Mouse (Mus musculus) embryonic fibroblast, embryonic 13.5 days (primary cell): ENCODE measurements around the gene Ttll6.
"Not testable (repeated sequence)": the region's sequence is repeated elsewhere in the genome, so short reads cannot be mapped to it uniquely, and the experiment has no call there.

Experiments
- CTCF ChIP-seq: IDR thresholded peaks from 2 replicates; pipeline ENCODE4 v1.5.1; 2011; ENCODE audit warnings: mild to moderate bottlenecking, control low read depth, low read length, moderate library complexity, borderline replicate concordance; ENCODE audit not compliant: insufficient read depth
- POLR2A ChIP-seq: IDR thresholded peaks from 2 replicates; pipeline ENCODE4 v1.6.1; 2011; ENCODE audit warnings: low read depth, mild to moderate bottlenecking, control low read depth, low read length, moderate library complexity

DNA sequence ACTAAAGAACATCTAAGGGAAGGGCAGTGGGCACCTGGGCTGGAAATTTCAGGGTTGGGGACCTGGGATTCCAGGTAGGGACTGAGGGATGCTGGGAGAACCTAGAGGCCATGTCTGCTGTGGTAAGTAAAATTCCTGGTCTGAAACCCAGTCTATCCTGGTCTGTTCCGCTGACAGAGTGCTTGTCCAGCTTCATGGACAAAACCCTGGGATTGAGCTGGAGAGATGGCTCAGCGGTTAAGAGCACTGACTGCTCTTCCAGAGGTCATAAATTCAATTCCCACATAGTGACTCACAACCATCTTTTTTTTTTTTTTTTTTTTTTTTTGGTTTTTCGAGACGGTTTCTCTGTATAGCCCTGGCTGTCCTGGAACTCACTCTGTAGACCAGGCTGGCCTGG lies 10.8 kb upstream of the Ttll6 start:
- not testable (repeated sequence) for TF ChIP-seq CTCF, POLR2A
